Mouse (Mus musculus) stomach, postnatal 0 days (tissue): ENCODE measurements at regions not wholly inside any gene's neighbourhood (a gene's known extent, or its start where the extent isn't known, plus 50 kb on each side); places are given as distances from the start of the nearest gene placed in this dataset.

Experiments used
- CTCF ChIP-seq: IDR thresholded peaks from 2 replicates; pipeline ENCODE4 v1.5.1; 2016; ENCODE audit warnings: antibody characterized with exemption, low read depth, mild to moderate bottlenecking, moderate library complexity
- EP300 ChIP-seq: optimal IDR thresholded peaks from 2 replicates; pipeline ENCODE3; 2016; ENCODE audit warnings: antibody characterized with exemption

DNA sequence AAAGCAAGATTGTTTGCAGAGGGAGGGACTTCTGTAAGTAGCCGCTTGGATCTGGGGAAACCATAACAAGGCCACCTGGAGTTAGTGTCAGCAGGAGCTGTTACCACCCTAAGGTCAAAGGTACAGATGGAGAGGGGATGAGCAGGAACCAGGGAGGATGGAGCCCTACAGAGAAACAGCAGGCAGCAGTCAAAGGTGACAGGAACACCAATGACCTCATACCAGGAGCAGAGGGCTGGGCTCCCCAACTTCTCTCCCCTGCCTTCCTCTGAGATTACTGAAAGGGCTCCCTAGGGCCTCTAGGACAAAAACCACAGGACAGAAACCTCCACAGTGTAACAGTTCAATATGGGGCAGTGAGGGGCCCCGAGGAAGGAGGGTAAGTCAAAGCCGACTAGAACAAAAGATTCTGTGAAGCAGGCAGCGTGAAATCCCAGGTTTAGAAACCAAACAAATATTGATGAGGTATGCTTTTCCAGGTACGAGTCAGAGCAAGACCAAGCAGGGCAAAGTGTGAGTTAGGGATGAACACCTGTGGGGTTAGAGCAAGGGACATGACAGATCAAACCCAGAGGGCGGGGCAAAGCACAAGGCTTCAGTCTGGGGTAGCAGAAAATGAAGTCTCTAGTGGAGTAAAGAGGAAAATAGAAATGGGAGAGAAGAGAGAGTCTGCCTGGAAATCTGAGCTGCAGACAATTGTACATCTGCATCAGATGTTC, 194.4 kb downstream of the Efnb2 start:
- TF ChIP-seq CTCF: no peak
- no peak for TF ChIP-seq EP300
